Mouse (Mus musculus): ENCODE data around the gene Ptpn13. TPM values are rescaled to one million over a fixed set of nuclear protein-coding genes. Genes with fewer than 3 reads are reported as not detected.

Ptpn13 gene
- polyA plus RNA-seq (2014; fragmentation: Illumina TruSeq; extraction: RNeasy Lipid Tissue Mini Kit (QIAGEN cat#74804); ENCODE audit: insufficient read depth, low read depth, low replicate concordance): 7.0 TPM

GRCm38 (mm10) chr5:103424678-103425319, at the start of gene Ptpn13:
TSS of gene Ptpn13 (plus strand) at chr5:103425192.

GRCm38 (mm10) chr5:103629111-103629764, 204.2 kb downstream of the Ptpn13 start, which contains the start of gene Slc10a6:
TSS of gene Slc10a6 (minus strand) at chr5:103629403.

Other genes starting within 250 kb of the Ptpn13 start
- 0.92 TPM for gene Mapk10, start 213.9 kb upstream of the Ptpn13 start, polyA plus RNA-seq (2014; fragmentation: Illumina TruSeq; extraction: RNeasy Lipid Tissue Mini Kit (QIAGEN cat#74804); ENCODE audit: insufficient read depth, low read depth, low replicate concordance)
- gene Slc10a6, start 204.2 kb downstream of the Ptpn13 start, polyA plus RNA-seq (2014; fragmentation: Illumina TruSeq; extraction: RNeasy Lipid Tissue Mini Kit (QIAGEN cat#74804); ENCODE audit: insufficient read depth, low read depth, low replicate concordance): 20.3 TPM
- gene 1700016H13Rik, start 230.8 kb downstream of the Ptpn13 start, polyA plus RNA-seq (2014; fragmentation: Illumina TruSeq; extraction: RNeasy Lipid Tissue Mini Kit (QIAGEN cat#74804); ENCODE audit: insufficient read depth, low read depth, low replicate concordance): 0.40 TPM

Data from lung, adult 10 weeks (tissue).